Mouse (Mus musculus) kidney, postnatal 4 days (tissue): ENCODE measurements around the gene Cabp2.
"Not testable (repeated sequence)": the region's sequence is repeated elsewhere in the genome, so short reads cannot be mapped to it uniquely, and the experiment has no call there.

Experiments
- DNase-seq, 2 experiments: peaks; one replicate each; pipeline ENCODE4 v3.0.0; 2021; ENCODE audit warnings: mixed read lengths in 2 of 2

Gene Cabp2

DNA sequence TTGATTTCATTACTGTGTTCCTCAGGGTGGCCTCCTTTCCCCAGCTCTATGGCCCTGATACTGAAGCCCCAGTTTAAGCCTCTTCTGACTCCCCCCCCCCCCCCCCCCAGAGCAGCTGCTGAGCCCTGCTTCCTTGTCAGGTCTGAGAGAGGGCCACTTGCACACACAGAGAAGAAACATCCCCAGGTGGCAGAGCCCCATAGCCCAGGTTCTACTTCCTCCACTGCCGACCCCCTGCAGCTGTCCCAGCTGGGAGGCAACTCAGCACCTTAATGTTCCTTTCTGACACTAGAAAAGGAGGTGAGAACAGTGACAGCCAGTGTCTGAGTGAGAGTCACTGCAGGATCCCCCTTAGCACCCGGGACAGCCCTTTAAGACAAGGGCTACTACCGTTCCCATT lies 22.4 kb downstream of the Cabp2 start:
- DNase-seq = no peak

DNA sequence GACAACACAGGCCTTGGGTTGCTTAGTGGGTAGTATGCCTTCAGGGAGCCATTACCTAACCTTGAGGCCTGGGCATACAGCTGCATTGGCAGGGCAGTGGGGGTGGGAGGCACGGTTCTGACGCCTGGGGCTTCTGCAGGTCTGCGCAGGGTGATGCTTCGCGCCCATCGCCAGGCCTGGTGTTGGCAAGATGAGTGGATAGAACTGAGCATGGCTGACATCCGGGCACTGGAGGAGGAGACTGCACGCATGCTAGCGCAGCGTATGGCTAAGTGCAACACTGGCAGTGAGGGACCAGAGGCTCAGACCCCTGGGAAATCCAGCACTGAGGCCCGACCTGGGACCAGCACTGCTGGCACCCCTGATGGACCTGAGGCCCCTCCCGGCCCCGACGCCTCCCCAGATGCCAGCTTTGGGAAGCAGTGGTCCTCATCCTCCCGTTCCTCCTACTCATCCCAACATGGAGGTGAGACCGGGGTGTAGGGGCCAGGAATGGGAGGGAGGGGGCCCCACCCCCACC lies 23.4 kb downstream of the Cabp2 start:
- DNase-seq = no peak

DNA sequence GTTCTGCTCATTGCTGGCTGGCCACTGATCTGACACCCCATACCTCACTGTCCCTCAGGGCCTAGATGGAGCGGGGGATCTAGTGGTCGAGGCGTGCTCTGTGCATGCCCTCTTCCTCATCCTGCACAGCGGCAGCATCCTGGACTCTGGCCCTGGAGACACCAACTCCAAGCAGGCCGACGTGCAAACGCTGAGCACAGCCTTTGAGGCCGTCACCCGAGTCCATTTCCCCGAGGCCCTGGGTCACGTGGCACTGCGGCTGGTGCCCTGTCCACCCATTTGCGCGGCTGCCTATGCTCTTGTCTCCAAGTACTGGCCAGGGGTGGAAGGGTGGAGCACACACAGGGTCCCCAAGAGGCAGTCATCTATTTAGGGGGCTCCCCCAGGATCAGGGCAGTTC lies 25.3 kb downstream of the Cabp2 start:
- DNase-seq = no peak

DNA sequence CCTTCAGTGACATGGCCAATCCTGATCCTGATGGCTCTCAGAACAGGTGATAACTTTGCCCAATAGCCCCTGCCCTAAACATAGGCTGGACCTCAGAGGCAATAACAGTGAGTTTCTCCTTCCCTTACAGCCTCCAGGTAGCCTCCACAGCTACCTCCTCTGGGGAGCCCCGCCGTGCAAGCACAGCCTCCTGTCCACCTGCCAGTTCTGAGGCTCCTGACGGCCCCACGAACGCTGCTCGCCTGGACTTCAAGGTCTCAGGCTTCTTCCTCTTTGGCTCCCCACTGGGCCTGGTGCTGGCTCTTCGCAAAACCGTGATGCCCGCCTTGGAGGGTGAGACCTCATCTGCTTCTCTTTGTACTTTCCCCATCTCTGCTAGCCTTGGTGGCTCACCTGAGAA lies 27.2 kb downstream of the Cabp2 start:
- no peak for DNase-seq

DNA sequence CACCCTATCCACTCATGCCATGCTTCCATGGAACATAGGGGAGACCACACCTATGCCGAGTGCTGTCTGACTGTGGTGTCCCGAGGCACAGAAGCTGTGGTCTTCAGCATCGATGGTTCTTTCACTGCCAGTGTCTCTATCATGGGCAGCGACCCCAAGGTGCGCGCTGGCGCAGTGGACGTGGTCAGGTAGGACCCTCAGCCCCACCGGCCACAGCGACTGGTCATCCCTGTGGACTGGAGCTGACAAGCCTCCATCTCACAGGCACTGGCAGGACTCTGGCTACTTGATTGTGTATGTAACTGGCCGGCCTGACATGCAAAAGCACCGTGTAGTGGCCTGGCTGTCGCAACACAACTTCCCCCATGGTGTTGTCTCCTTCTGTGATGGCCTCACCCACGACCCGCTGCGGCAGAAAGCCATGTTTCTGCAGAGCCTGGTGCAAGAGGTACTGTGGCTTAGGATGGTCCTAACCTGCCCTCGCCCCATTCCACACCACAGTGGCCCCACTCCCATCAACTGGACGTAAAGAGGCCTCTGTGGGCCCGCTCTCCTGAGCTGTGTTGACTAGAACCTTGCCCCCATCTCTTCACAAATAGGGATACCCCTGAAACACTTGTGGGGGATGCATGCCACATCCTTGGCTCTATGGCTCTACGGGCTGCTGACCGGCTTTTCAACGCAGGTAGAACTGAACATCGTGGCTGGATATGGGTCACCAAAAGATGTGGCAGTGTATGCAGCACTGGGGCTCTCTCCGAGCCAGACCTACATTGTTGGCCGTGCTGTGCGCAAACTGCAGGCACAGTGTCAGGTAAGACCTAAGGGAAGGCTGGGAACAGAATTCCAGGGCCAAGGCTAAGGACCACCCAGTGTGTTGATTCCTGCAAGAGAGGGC lies 30.9 kb downstream of the Cabp2 start:
- DNase-seq = no peak

DNA sequence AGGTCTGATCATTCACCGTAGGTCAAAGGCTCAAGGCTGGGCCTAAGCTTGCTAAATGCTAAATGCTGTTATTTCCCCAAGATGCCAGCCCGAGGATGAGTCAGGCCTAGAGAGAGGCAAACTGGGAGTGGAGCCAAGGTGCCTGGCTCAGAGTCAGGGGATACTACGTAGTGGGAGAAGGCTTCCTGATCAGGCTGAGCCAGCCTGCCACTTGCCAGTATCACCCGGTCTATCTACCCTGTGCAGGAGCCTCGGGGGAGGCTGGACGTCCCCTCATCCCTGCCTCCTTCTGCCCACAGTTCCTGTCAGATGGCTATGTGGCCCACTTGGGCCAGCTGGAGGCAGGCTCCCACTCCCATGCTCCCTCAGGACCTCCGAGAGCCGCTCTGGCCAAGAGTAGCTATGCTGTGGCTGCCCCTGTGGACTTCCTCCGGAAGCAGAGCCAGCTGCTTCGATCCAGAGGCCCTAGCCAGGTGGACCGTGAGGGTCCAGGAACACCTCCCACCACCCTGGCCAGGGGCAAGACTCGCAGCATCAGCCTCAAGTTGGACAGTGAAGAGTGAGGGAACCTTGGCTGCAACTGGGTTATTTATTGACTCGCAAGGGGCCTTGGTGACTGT lies 31.9 kb downstream of the Cabp2 start:
- DNase-seq = peak; percentile 64 to 75

DNA sequence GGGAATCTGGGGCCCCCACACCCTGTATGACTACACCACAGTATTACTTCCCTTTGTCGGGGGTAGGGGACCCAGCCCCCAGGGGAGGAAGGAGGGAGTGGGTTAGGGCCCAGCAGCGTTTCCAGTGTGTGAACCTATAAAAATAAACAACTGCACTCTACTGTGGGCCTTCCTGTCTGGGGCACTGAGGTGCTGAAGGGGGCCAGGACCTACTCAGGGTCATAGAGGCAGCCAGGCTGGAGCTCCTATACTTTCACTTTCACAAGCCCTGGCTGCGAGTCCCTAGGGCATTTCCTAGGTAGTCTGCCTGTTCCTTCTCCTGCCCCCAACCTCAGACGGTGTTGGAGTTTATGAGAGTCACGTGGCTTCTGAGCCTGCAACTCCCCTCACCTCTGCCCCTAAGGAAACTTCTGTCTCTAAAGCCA lies 32.4 kb downstream of the Cabp2 start:
- DNase-seq = peak; percentile 51 to 66

DNA sequence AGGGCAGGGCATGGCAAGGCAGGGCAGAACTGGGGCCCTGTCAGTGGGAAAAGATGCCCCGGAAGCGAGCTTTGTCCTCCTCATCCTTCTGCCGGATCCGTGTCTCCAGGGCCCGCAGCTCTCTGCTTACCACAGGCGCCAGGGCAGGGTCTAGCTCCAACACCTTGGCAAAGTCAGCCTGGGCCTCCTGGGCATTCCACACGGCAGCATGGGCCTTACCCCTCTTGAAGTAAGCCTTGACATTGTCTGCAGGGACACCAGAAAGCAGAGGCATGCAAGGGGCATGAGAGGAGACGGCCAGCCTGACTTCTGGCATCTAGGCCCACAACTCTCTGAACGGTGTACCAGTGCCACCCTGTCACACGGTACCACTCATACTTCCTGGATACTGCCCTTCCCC lies 33.2 kb downstream of the Cabp2 start:
- no peak for DNase-seq

DNA sequence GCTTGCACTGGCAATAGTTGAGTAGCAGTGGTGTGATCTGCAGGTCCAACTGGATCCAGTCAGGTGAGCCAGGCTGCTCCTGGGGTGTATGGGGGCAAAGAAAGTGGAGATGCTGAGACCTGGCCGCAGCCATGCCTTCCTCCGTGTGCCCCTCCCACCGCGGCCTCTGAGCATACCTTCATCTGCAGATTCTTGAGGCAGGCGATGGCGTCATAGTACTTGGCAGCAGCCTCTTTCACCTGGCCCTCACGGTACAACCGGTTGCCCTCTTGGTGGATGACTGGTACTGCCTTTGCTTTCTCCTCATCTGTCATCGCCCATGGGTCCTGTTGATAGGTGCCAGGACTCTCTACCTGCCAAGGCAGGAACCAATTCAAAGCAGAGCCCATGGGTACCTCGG lies 33.8 kb downstream of the Cabp2 start:
- no peak for DNase-seq

DNA sequence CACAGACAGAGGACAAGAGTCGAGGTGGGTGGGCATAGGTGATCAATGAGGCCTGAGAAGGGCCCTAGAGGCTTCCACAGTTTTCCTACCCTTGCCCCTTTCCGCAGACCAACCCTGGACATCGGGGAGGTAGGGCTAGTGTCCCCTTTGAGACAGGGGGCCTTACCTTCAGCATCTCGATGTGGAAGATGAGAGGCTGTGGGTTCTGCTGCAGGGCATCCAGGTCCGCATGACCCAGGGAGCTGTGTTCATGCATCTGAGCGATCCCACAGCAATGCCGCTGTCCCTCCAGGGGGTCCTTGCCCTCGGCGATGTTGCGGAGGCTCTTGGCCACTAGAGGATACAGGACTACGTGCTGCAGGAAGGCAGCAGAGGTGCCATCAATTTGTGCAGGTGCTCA lies 34.4 kb downstream of the Cabp2 start:
- no peak for DNase-seq

DNA sequence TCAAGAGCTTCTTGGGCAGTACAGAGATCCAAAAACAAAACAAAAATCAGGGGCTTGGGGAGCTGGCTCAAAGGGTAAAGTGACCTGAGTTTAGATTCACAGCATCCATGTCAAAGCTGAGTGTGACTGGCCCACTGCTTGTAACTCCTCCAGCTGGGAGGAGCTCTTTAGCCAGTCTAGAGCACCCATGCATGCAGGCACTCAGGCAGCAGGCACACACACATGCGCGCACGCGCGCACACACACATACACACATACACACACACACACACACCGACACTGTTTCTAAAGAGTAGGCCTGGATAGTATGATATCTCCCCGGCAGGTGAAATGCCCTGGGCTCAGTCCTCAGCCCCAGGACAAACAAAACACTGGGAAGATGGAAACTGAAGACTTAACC lies 35.6 kb downstream of the Cabp2 start:
- peak; percentile 35 to 59 for DNase-seq

DNA sequence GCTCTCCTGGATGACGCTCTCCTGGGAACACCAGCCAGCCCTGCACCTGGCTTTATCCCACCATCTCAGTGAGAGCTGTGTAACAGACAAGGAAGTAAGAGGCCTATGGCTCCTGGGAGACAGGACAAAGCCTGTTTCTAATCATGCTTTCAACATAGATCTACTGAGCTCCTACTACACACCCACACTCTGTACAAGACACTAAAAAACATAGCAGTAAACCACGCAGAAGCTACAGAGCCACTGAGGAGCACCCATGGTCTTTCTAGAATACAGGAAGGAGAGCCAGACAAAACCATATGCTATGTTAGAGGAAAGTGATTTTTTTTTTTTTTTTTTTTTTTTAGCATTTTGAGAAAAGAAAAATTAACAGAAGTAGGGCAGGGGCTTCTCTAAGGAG lies 37.0 kb downstream of the Cabp2 start:
- DNase-seq = no peak

DNA sequence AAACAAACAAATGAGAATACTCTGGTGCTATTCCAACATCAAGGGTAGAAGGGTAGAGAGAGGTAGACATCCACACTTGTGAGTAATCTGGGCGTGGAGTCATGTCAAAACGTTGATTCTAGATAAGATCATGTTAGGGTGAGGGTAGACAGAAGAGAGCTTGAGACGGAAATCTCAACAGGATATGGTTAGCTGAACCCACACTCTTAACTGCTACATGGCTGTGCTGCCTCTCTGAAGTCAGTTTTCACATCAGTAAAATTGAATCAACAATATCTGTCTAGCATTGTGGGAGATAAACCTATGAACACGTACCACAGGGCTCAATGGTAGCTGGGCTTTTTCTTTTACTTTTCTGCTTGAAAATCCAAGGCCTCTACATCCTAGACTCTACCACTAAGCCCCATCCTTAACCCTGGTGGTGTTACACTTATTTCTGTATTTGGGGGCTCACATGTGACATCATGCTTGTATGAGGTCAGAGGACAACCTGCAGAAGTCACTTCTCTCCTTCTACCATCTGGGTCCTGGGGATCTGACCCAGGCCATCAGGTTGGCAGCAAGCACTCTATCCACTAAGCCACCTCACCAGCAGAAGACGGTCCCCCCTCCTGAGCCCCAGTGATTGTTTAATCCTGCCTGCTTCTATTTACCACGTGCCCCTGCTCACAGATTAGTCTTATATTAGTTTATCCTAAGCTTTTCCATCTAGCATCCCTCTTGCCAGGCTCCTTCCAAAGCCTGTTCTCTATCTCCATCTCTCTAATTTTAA lies 38.5 kb downstream of the Cabp2 start:
- DNase-seq = no peak

DNA sequence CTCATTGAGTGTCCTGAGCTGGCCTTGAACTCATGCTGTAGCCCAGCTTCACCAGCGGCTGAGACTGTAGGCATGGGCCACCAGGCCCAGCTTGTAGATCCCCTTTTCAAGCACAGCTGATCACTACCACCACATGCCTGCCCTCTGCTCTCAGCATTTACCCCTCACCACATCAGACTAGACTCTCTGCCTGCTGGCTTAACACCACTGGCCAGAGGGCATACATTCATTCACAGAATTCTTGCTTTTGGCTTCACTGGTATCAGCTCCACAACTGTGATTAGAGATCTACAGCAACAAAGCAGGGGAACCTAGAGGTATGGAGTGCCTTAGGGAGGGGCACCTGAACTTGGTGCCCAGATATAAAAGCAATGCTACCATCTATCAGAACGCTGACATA lies 39.1 kb downstream of the Cabp2 start:
- DNase-seq = no peak

DNA sequence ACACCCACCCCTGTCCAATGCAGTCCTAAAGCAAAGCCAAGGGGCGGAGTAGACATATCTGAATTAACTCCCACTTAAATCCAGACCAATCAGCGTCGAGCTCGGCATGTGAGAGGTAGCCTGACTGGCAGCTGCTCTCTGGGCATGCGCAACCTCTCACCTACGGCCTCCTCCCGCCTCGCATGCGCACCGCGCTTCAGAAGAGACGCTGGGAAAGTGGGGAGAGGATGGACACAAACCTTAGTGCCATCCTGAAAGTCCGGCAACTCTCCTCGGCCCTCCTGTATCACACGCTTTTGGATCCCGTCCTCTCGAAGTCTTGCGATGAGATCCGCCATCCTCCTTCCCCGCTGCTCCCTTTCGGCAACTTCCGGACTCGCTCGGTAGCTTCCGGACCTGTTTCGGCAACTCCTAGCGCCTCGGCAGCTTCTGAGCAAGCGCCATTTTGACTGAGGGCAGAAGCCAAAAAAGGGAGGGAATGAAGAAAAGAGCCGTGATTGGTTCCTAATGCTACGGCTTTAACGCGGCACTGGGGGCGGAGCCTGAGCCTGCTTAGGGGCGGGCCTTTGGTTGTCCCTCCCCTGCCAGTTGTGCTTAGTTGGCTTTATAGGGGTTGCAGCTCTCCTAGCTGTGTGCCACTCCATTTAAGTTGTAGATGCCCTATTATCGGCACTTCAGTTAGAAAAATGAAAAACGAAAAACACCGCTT lies 39.9 kb downstream of the Cabp2 start:
- DNase-seq = peak; percentile 99

DNA sequence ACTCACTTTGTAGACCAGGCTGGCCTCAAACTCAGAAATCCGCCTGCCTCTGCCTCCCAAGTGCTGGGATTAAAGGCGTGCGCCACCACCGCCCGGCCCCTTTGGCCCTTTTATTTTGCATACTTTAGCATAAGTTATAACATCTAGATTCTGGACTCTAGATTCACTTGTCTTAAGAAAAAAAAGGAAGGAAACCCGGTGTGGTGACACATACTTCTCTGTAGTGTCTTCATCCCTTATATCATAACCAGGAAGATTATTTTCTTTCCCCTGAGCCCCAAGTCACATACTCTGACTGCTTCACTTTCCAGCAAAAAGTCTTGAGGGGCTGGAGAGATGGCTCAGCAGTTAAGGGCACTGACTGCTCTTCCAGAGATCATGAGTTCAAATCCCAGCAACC lies 40.5 kb downstream of the Cabp2 start:
- DNase-seq = not testable (repeated sequence)

DNA sequence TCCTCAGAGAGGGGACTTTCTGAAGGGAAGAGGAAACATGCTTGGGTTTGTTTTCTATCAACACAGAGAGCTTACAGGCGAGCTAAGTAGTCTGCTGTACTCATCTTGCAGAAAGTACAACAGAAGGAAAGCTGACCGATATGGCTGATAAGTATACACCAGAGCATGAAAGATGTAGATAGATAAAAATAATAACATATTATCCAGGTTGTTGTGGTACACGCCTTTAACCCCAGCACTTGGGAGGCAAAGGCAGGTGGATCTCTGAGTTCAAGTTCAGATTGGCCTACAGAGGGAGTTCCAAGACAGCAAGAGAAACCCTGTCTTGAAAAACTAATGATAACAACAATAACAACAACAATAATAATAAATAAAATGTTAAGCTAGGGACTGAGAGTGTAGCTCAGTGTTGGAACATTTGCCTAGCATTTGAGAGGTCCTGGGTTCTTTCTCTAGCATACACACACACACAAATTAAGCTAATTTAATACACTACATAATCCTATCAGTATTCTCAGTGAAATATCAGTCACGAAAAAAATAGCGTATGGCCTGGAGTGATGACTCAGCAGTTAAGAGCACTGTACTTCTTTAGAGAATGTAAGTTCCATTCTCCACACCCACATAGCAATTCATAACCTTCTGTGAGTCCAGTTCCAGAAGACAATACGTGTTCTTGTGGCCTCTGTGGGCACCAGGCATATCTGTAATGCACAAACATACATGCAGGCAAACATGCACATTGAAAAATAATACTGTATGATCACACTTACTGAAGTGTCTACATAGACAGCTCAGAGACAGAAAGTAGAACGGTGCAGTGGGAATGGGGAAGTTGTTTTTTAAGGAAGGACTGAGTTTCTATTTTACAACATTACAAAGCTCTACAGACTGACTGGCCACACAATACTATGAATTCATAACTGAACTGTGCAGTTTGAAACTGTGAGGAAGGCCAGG lies 41.3 kb downstream of the Cabp2 start:
- no peak for DNase-seq

DNA sequence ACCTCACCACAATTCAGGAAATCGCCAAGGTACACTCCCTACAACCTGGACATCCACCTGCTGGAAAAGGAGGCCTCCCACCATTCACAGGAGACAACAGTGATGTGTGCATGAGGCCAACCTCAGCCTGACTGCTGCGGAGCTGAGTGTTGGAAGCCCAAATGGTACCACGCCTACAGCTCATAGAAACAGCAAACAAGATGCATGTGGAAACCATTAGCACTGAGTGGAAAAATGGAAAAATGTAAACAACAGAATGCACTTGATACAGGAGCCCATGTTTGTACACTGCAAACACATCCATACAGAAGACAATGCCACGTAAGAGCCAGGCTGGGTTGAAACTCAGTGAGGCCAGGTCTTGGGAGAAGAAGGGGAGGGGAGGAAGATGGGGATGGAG lies 43.1 kb downstream of the Cabp2 start:
- DNase-seq = no peak

DNA sequence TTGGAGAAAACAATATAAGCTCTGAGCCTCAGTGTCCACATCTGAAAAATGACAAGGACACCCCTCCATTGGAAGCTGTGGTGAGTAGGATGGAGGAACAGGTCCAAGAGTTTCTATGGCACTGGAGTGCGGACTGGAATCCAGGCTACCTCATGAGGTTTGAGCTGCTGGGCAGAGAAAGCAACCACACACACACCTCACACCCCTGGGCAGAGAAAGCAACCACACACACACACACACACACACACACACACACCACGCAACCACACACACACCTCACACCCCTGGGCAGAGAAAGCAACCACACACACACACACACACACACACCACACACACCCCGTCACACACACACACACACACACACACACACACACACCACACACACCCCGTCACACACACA lies 43.9 kb downstream of the Cabp2 start:
- DNase-seq = not testable (repeated sequence)

DNA sequence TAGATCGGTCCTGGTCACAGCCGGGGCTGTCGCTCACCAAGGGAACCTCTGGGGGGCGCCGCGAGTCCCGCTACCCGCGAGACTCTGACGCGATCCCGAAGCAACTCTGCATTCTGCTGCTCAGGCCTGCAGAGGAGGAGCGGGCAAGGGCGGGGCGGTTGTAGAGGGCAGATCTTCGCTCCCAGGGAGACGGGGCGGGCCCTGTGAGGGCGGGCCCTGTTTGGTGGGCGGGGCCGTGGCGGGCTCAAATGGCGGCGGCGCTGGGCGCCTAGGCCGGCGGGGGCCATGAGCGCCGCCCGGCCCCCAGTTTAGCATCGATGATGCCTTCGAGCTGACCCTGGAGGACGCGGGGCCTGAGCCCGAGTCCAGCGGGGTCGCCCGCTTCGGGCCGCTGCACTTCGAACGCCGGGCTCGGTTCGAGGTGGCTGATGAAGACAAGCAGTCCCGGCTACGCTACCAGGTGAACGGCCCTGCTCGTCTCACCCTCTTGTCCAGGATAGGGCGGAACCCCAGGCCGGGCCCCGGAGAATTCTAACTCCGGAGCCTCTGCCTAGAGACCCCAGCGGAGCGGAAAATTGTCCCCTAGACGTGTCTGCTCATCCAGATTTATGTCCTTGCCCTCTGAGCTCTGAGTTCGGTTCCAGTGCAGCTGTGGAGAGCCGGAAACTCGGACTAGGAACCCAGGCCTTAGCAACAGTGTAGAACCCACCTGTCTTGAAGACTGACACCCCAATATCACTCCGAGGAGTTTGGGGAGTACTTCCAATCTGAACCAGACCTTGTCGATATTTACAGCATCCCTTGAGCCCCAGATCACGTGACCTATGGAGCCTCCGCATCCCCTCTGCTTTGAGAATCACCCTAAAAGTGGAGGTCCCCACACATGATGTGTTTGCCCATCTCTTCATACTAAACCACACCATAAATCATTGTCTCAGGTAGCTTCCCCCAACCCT lies 44.6 kb downstream of the Cabp2 start, which contains the start of gene Aip:
Aip (minus strand) TSS at position 118 of the 956 bp plus-strand sequence.
- DNase-seq = peak; percentile 99 to 100
